Mouse (Mus musculus) bone marrow, adult 2 months (tissue): Measurements from ENCODE around the gene Disp3.

Experiments
- CTCF ChIP-seq: fragments of 200-500 bp; IDR thresholded peaks from 2 replicates; pipeline ENCODE4 v1.5.1; 2011; ENCODE audit warnings: low read length, control low read depth; ENCODE audit not compliant: control insufficient read depth, insufficient read depth
- POLR2A ChIP-seq: fragments of 200-500 bp; IDR thresholded peaks from 2 replicates; pipeline ENCODE4 v1.6.1; 2011; ENCODE audit warnings: low read depth, mild to moderate bottlenecking, control low read depth, low read length, borderline replicate concordance; ENCODE audit not compliant: control insufficient read depth

GRCm38 (mm10) chr4:148297640-148298039 lies 9.9 kb upstream of the Disp3 start:
- TF ChIP-seq CTCF (no peak), POLR2A (no peak)
